Comparison of ENCODE assay signal across 34 mouse cellular contexts in the genomic region with DNA sequence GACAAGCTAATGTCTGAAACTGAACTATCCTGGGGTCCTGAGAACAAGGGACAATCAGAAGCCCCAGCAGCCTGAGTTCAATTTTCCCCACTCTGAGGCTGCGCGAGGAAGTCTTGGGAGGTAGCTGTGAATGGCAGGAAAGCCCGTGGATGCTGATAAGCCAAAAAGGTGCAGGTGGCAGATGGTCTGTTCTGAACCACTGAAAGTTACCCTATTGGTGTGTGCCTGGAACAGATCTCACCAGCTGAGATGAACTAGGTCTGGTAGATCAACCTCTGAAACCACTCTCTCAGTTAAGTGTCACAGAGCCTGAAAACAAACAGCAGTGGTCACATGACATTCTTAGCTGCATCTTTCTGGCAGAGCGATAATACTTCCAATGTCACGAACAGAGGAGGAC. TPM values are rescaled to one million over a fixed set of nuclear protein-coding genes. Genes with fewer than 3 reads are reported as not detected.
A peak's percentile ranks its signal among the peaks of the same experiment; 100 is the strongest.
DNase-seq lines count a peak whose midpoint lies in the region; ATAC-seq lines count a peak whose summit lies in the region.
"Had no signal": no experiment of that assay in that cellular context is flagged by ENCODE, and none has a peak within 500 bp of the region (broad histone marks: within the 10 kb centered on the region; RNA-seq: fewer than 3 reads in every experiment).

No protein-coding gene starts in this region.

- H3K4me2 ChIP-seq in forebrain, embryonic 11.5 days (ENCODE audit: low read depth, low read length, severe bottlenecking), result no peak overlapping the region
- H3K4me2 ChIP-seq: embryonic facial prominence, embryonic 13.5 days; forebrain, embryonic 13.5 days; heart, embryonic 13.5 days; hindbrain, embryonic 12.5 days; hindbrain, embryonic 15.5 days had no signal

- no peak for ATAC-seq in forebrain, embryonic 11.5 days (replicated peaks; ENCODE audit: low FRiP score)
- ATAC-seq: CD4-positive, CD25-positive, alpha-beta regulatory T cell, adult 4 months; forebrain, embryonic 13.5 days; forebrain, embryonic 16.5 days; intestine, postnatal 0 days had no signal

- H3K9ac ChIP-seq in forebrain, embryonic 11.5 days (ENCODE audit: low read length), result no peak overlapping the region
- H3K9ac ChIP-seq: embryonic facial prominence, embryonic 13.5 days; forebrain, embryonic 13.5 days; heart, embryonic 13.5 days; hindbrain, embryonic 12.5 days; hindbrain, embryonic 15.5 days had no signal

- no peaks in the 10 kb centered on the region for H3K36me3 ChIP-seq in forebrain, embryonic 11.5 days (ENCODE audit: control insufficient read depth, insufficient read depth, low read length)
- H3K36me3 ChIP-seq: embryonic facial prominence, embryonic 10.5 days; embryonic facial prominence, embryonic 13.5 days; heart, embryonic 10.5 days; heart, embryonic 13.5 days; hindbrain, embryonic 12.5 days; hindbrain, embryonic 15.5 days had no signal

- no peak overlapping the region for H3K4me3 ChIP-seq in forebrain, embryonic 11.5 days (ENCODE audit: low read depth, low read length)
- H3K4me3 ChIP-seq: embryonic facial prominence, embryonic 10.5 days; embryonic facial prominence, embryonic 13.5 days; erythroblast, embryonic 14.5 days; forebrain, embryonic 13.5 days; heart, adult 2 months; heart, embryonic 10.5 days; heart, embryonic 13.5 days; hindbrain, embryonic 12.5 days; hindbrain, embryonic 15.5 days had no signal

- DNase-seq in cerebellum, adult 18-20 months, result peak; percentile 24 to 47
- no peak for DNase-seq in cerebellum, adult 8-10 months
- DNase-seq in brain, adult 2 months (ENCODE audit: low read depth, low spot score), result peak; percentile 76
- DNase-seq in cerebellum, adult 9-10 months, result peak; percentile 34
- DNase-seq in heart, postnatal 25 days (ENCODE audit: low spot score), result no peak
- no peak for DNase-seq in forebrain, embryonic 11.5 days (ENCODE audit: low spot score)
- DNase-seq: adrenal gland, adult 2 months; adrenal gland, postnatal 14 days; embryo, embryonic 11 days; gastrocnemius, postnatal 10 days; gastrocnemius, postnatal 36 days; heart, adult 2 months; heart, postnatal 14 days had no signal

- H3K9me3 ChIP-seq in forebrain, embryonic 11.5 days (ENCODE audit: control insufficient read depth, low read length), result no peaks in the 10 kb centered on the region
- H3K9me3 ChIP-seq: embryonic facial prominence, embryonic 10.5 days; embryonic facial prominence, embryonic 13.5 days; forebrain, embryonic 13.5 days; heart, embryonic 10.5 days; heart, embryonic 13.5 days; hindbrain, embryonic 12.5 days; hindbrain, embryonic 15.5 days had no signal

- H3K27me3 ChIP-seq in forebrain, embryonic 11.5 days (ENCODE audit: control insufficient read depth, insufficient read depth, low read length), result no peaks in the 10 kb centered on the region
- H3K27me3 ChIP-seq: embryonic facial prominence, embryonic 13.5 days; forebrain, embryonic 13.5 days; heart, embryonic 13.5 days; hindbrain, embryonic 12.5 days; hindbrain, embryonic 15.5 days had no signal

- H3K4me1 ChIP-seq in forebrain, embryonic 11.5 days (replicated peaks; ENCODE audit: control insufficient read depth, insufficient read depth, low read length), result no peaks in the 10 kb centered on the region
- H3K4me1 ChIP-seq: embryonic facial prominence, embryonic 13.5 days; heart, embryonic 10.5 days; heart, embryonic 13.5 days; hindbrain, embryonic 15.5 days had no signal

- 96% methylated on average over 5 of the region's 5 CpGs for WGBS in forebrain, embryonic 11.5 days

- no peak overlapping the region for H3K27ac ChIP-seq in forebrain, embryonic 11.5 days (ENCODE audit: low read depth, low read length)
- H3K27ac ChIP-seq: embryonic facial prominence, embryonic 10.5 days; embryonic facial prominence, embryonic 13.5 days; forebrain, embryonic 13.5 days; heart, adult 2 months; heart, embryonic 10.5 days; heart, embryonic 13.5 days; hindbrain, embryonic 12.5 days; hindbrain, embryonic 15.5 days had no signal

- intact Hi-C loops in heart, postnatal 25 days (cut with DNase I), result no loop called here

RNA-seq across cellular contexts. Expression of a gene that starts 59.6 kb away (rescaled TPM):
- total RNA-seq in heart, postnatal 25 days (2021), result not detected
- not detected in 2 replicates for polyA plus RNA-seq in forebrain, embryonic 11.5 days (2014; fragmentation: Nextera tagmentation; extraction: Ambion mirVana)
- total RNA-seq: adrenal gland, adult 2 months; adrenal gland, postnatal 14 days; adrenal gland, postnatal 4 days; gastrocnemius, adult 18-20 months; gastrocnemius, postnatal 10 days; gastrocnemius, postnatal 36 days; granulocyte monocyte progenitor cell, adult 5-6 weeks; heart, adult 2 months; heart, postnatal 14 days; hematopoietic stem cell, adult 5-6 weeks; MEL had no signal
- polyA plus RNA-seq: adrenal gland, adult 2 months; brain, embryonic 14.5 days; C2C12; CD4-positive, CD25-positive, alpha-beta regulatory T cell, adult 4 months; cortical plate, adult 2 months; embryonic facial prominence, embryonic 10.5 days; embryonic facial prominence, embryonic 13.5 days; erythroblast, embryonic 14.5 days; forebrain, embryonic 13.5 days; forebrain, embryonic 16.5 days; heart, adult 2 months; heart, embryonic 10.5 days; heart, embryonic 13.5 days; heart, embryonic 16.5 days; hindbrain, embryonic 12.5 days; hindbrain, embryonic 15.5 days; intestine, embryonic 14.5 days; intestine, postnatal 0 days had no signal

Comparison
In these comparisons a context has a peak if more than half of its experiments do, and no peak if none do; other contexts are left out.
1. DNase-seq: peak in cerebellum, adult 18-20 months (2 of 2), brain, adult 2 months (single experiment) and cerebellum, adult 9-10 months (single experiment); none in cerebellum, adult 8-10 months (single experiment), heart, postnatal 25 days (single experiment) and forebrain, embryonic 11.5 days (single experiment).